Mouse (Mus musculus): Measurements from ENCODE around the gene Ush1g.

- TF ChIP-seq CTCF (IDR thresholded peaks at IDR 0.05; ENCODE audit: low read depth) (no peak), EP300 (IDR thresholded peaks at IDR 0.05; ENCODE audit: low read depth) (no peak)
Observed at GRCm38 (mm10) chr11:115287386-115287785, 34.5 kb downstream of the Ush1g start.

All from liver, postnatal 0 days (tissue).